Mouse (Mus musculus): ENCODE measurements at regions not wholly inside any gene's neighbourhood (a gene's known extent, or its start where the extent isn't known, plus 50 kb on each side); places are given as distances from the start of the nearest gene placed in this dataset.

GRCm38 (mm10) chr4:131100093-131100795 lies 156.1 kb downstream of the Matn1 start:
- DNase-seq, result no peak

GRCm38 (mm10) chr4:131100796-131101156 lies 156.6 kb downstream of the Matn1 start:
- no peak for DNase-seq

GRCm38 (mm10) chr4:131102163-131102562 lies 158.0 kb downstream of the Matn1 start:
- DNase-seq, result no peak

GRCm38 (mm10) chr4:131107127-131107857 lies 163.1 kb downstream of the Matn1 start:
- DNase-seq, result no peak

GRCm38 (mm10) chr4:131112536-131112935 lies 168.4 kb downstream of the Matn1 start:
- no peak for DNase-seq

GRCm38 (mm10) chr4:131113727-131114303 lies 169.6 kb downstream of the Matn1 start:
- DNase-seq, result no peak

- peak; percentile 80 to 83 for DNase-seq
Measured at GRCm38 (mm10) chr4:131115247-131115646, 171.1 kb downstream of the Matn1 start.

- DNase-seq, result no peak
Measured at GRCm38 (mm10) chr4:131118586-131118985, 174.4 kb downstream of the Matn1 start.

GRCm38 (mm10) chr4:131119621-131120020 lies 175.4 kb downstream of the Matn1 start:
- no peak for DNase-seq

GRCm38 (mm10) chr4:131120680-131121079 lies 176.5 kb downstream of the Matn1 start:
- no peak for DNase-seq

- no peak for DNase-seq
Measured at GRCm38 (mm10) chr4:131125975-131126374, 181.8 kb downstream of the Matn1 start.

- DNase-seq, result no peak
Measured at GRCm38 (mm10) chr4:131126901-131127300, 182.7 kb downstream of the Matn1 start.

GRCm38 (mm10) chr4:131128646-131129045 lies 184.5 kb downstream of the Matn1 start:
- no peak for DNase-seq

- DNase-seq, result no peak
Measured at GRCm38 (mm10) chr4:131132201-131132600, 188.0 kb downstream of the Matn1 start.

GRCm38 (mm10) chr4:131132781-131133180 lies 188.6 kb downstream of the Matn1 start:
- no peak for DNase-seq

GRCm38 (mm10) chr4:131135841-131136240 lies 191.7 kb downstream of the Matn1 start:
- DNase-seq, result no peak

- no peak for DNase-seq
Measured at GRCm38 (mm10) chr4:131138891-131139290, 194.7 kb downstream of the Matn1 start.

- no peak for DNase-seq
Measured at GRCm38 (mm10) chr4:131141890-131142465, 197.8 kb downstream of the Matn1 start.

- DNase-seq, result no peak
Measured at GRCm38 (mm10) chr4:131145507-131145906, 201.3 kb downstream of the Matn1 start.

- DNase-seq, result no peak
Measured at GRCm38 (mm10) chr4:131148042-131148747, 204.0 kb downstream of the Matn1 start.

- DNase-seq, result no peak
Measured at GRCm38 (mm10) chr4:131149466-131149865, 205.3 kb downstream of the Matn1 start.

GRCm38 (mm10) chr4:131159712-131160111 lies 215.5 kb downstream of the Matn1 start:
- DNase-seq, result no peak

Data from adrenal gland, postnatal 36 days (tissue).